ENCODE assay signal across 10 mouse cellular contexts in the genomic region with DNA sequence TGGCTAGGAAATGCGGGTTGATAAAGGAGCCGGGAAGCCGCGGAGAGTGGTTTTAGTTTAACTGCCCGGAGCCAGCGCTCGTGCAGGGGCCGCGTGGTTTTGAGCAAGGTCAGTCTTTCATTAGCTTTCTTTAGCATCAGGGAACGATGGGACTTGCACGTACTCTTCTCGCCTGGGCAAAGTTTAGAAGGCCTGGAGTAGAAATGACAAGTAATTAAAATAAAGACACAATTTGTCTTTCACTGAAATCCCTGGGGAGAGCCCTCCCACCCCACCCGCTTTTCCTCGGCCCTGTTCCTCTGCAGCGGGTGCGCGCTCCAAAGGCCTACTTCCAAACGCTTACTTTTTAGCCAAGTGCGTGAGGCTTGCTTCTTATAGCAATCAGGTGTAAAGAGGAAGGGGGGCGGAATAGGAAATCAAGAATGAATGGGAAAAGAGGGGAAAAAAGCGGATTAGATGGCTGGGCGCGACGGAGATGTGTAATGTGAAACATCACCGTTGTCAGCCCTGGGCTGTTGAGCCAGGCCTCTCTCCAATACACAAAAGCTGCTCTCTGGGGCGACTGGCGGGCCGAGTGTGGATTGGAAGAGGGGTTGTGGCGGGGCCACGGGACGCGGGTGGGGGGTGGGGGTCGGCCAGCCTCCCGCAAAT. TPM values are rescaled to one million over a fixed set of nuclear protein-coding genes. Genes with fewer than 3 reads are reported as not detected.
DNase-seq lines count a peak whose midpoint lies in the region; ATAC-seq lines count a peak whose summit lies in the region.
"Had no signal": no experiment of that assay in that cellular context is flagged by ENCODE, and none has a peak within 500 bp of the region (broad histone marks: within the 10 kb centered on the region; RNA-seq: fewer than 3 reads in every experiment).

No protein-coding gene starts in this region.

- H3K4me3 ChIP-seq in forebrain, embryonic 11.5 days (ENCODE audit: low read depth, low read length): no peak overlapping the region
- no peak overlapping the region for H3K4me3 ChIP-seq in forebrain, embryonic 14.5 days (ENCODE audit: low read depth, low read length)
- peak overlapping the region; percentile 8; the same call in 1 of the 2 replicates for H3K4me3 ChIP-seq in liver, embryonic 13.5 days (replicated peaks)
- H3K4me3 ChIP-seq: erythroblast, embryonic 14.5 days had no signal

- H3K27me3 ChIP-seq in forebrain, embryonic 11.5 days (ENCODE audit: control insufficient read depth, insufficient read depth, low read length): peaks cover 82% of the 10 kb centered on the region
- H3K27me3 ChIP-seq in forebrain, embryonic 14.5 days (replicated peaks; ENCODE audit: control insufficient read depth, insufficient read depth, low read length): peaks cover 81% of the 10 kb centered on the region
- peaks cover 99% of the 10 kb centered on the region for H3K27me3 ChIP-seq in liver, embryonic 13.5 days

- DNase-seq in forebrain, embryonic 11.5 days (ENCODE audit: low spot score): peak; percentile 63
- DNase-seq in forebrain, embryonic 14.5 days (ENCODE audit: low spot score): no peak
- peak; percentile 43 for DNase-seq in testis, postnatal 14 days (ENCODE audit: low spot score)
- no peak for DNase-seq in testis, postnatal 10 days (ENCODE audit: low spot score)
- DNase-seq in liver, embryonic 13.5 days: no peak
- DNase-seq in layer of hippocampus, adult 9-10 months (ENCODE audit: low spot score): no peak
- DNase-seq in right cerebral cortex, postnatal 14 days: no peak
- no peak for DNase-seq in left cerebral cortex, postnatal 10 days (ENCODE audit: extremely low spot score in 1 of 2, low spot score in 2 of 2)

- H3K27ac ChIP-seq in forebrain, embryonic 11.5 days (ENCODE audit: low read depth, low read length): no peak overlapping the region
- no peak overlapping the region for H3K27ac ChIP-seq in forebrain, embryonic 14.5 days (ENCODE audit: low read depth, low read length)
- no peak overlapping the region for H3K27ac ChIP-seq in liver, embryonic 13.5 days
- H3K27ac ChIP-seq: macrophage had no signal

- no peak overlapping the region for H3K9ac ChIP-seq in forebrain, embryonic 11.5 days (ENCODE audit: low read length)
- no peak overlapping the region for H3K9ac ChIP-seq in forebrain, embryonic 14.5 days (ENCODE audit: low read length)
- no peak overlapping the region for H3K9ac ChIP-seq in liver, embryonic 13.5 days

- peaks cover 11% of the 10 kb centered on the region; the same call in 1 of the 2 replicates for H3K4me1 ChIP-seq in forebrain, embryonic 11.5 days (replicated peaks; ENCODE audit: control insufficient read depth, insufficient read depth, low read length)
- H3K4me1 ChIP-seq in forebrain, embryonic 14.5 days (ENCODE audit: control insufficient read depth, insufficient read depth, low read length): peaks cover 5% of the 10 kb centered on the region; the same call in 1 of the 2 replicates
- 0 out of 2 replicates have a peak, but pooled peaks cover 3% of the 10 kb centered on the region for H3K4me1 ChIP-seq in liver, embryonic 13.5 days (replicated peaks)

- intact Hi-C loops in left cerebral cortex, postnatal 10 days (cut with DNase I): loop anchor here (5.0 to 10.0 kb wide), 2 partner anchors 1590 to 1888 kb away; no protein-coding TSS in a partner anchor

- ATAC-seq in forebrain, embryonic 11.5 days (replicated peaks; ENCODE audit: low FRiP score): no peak
- ATAC-seq in forebrain, embryonic 14.5 days: no peak
- ATAC-seq in liver, embryonic 13.5 days (ENCODE audit: low read depth): no peak

- H3K36me3 ChIP-seq in forebrain, embryonic 11.5 days (ENCODE audit: control insufficient read depth, insufficient read depth, low read length): no peaks in the 10 kb centered on the region
- H3K36me3 ChIP-seq in forebrain, embryonic 14.5 days (ENCODE audit: control insufficient read depth, insufficient read depth, low read length): no peaks in the 10 kb centered on the region
- no peaks in the 10 kb centered on the region for H3K36me3 ChIP-seq in liver, embryonic 13.5 days

- no peak overlapping the region for H3K4me2 ChIP-seq in forebrain, embryonic 11.5 days (ENCODE audit: low read depth, low read length, severe bottlenecking)
- H3K4me2 ChIP-seq in forebrain, embryonic 14.5 days (ENCODE audit: low read length): no peak overlapping the region
- H3K4me2 ChIP-seq in liver, embryonic 13.5 days: 0 out of 2 replicates have a peak overlapping the region, but pooled peaks have one; percentile 1

- H3K9me3 ChIP-seq in forebrain, embryonic 11.5 days (ENCODE audit: control insufficient read depth, low read length): no peaks in the 10 kb centered on the region
- no peaks in the 10 kb centered on the region for H3K9me3 ChIP-seq in forebrain, embryonic 14.5 days (replicated peaks; ENCODE audit: control insufficient read depth, low read length)
- no peaks in the 10 kb centered on the region for H3K9me3 ChIP-seq in liver, embryonic 13.5 days (replicated peaks)

- whole genome bisulfite sequencing in forebrain, embryonic 11.5 days: 1% methylated on average over 34 of the region's 34 CpGs
- WGBS in forebrain, embryonic 14.5 days: under 1% methylated on average over 34 of the region's 34 CpGs
- 2% methylated on average over 34 of the region's 34 CpGs for WGBS in liver, embryonic 13.5 days (ENCODE audit: insufficient replicate concordance)

RNA-seq across cellular contexts. Expression of a gene that starts 17.4 kb away (rescaled TPM):
- polyA plus RNA-seq in forebrain, embryonic 11.5 days (2014; fragmentation: Nextera tagmentation; extraction: Ambion mirVana): 9.2 and 11.9 TPM in 2 replicates
- 9.3 and 13.7 TPM in 2 replicates for polyA plus RNA-seq in forebrain, embryonic 14.5 days (2014; fragmentation: Nextera tagmentation; extraction: Ambion mirVana)
- 2.3 and 3.0 TPM in 2 replicates for polyA plus RNA-seq in liver, embryonic 13.5 days (2015; fragmentation: Nextera tagmentation; extraction: Ambion mirVana)
- total RNA-seq in left cerebral cortex, postnatal 10 days (2021): not detected
- polyA plus RNA-seq: erythroblast, embryonic 14.5 days; macrophage had no signal

Comparison
In these comparisons a context has a peak if more than half of its experiments do, and no peak if none do; other contexts are left out.
1. DNase-seq: peak in forebrain, embryonic 11.5 days (single experiment) and testis, postnatal 14 days (single experiment); none in forebrain, embryonic 14.5 days (single experiment), testis, postnatal 10 days (single experiment), liver, embryonic 13.5 days (single experiment), layer of hippocampus, adult 9-10 months (single experiment), right cerebral cortex, postnatal 14 days (single experiment) and left cerebral cortex, postnatal 10 days (0 of 2).